Mouse (Mus musculus): Measurements from ENCODE around the gene Zranb1. TPM values are rescaled to one million over a fixed set of nuclear protein-coding genes. Genes with fewer than 3 reads are reported as not detected.
A peak's percentile ranks its signal among the peaks of the same experiment; 100 is the strongest.

The Zranb1 gene
- total RNA-seq, 2 experiments from 2014 or later, result 29.7 to 35.5 TPM

DNA sequence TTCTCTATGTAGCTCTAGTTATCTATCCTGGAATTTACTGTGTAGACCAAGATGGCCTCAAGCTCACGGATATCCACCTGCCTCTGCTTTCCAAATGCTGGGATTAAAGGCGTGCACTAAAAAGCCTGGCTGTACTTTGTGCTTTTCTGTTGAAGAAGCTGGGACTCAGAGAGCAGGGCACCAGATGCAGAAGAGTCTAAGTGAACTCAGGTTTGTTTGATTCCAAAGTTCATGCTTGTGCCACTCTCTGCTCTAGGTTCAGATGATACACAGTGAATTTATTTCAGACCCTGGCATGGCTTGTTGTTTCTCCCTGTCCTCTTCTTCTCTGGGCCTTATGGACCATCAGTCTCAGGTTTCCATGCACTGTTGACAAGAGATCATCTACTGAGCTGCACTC, 5.7 kb upstream of the Zranb1 start:
- no peak for DNase-seq (ENCODE audit: low spot score in 2 of 2)

- no peak for DNase-seq (ENCODE audit: low spot score in 2 of 2)
These were observed 3.7 kb upstream of the Zranb1 start for GRCm38 (mm10) chr7:132927201-132927600.

- no peak for DNase-seq (ENCODE audit: low spot score in 2 of 2)
These were observed 887 bp upstream of the Zranb1 start for GRCm38 (mm10) chr7:132930055-132930454.

DNA sequence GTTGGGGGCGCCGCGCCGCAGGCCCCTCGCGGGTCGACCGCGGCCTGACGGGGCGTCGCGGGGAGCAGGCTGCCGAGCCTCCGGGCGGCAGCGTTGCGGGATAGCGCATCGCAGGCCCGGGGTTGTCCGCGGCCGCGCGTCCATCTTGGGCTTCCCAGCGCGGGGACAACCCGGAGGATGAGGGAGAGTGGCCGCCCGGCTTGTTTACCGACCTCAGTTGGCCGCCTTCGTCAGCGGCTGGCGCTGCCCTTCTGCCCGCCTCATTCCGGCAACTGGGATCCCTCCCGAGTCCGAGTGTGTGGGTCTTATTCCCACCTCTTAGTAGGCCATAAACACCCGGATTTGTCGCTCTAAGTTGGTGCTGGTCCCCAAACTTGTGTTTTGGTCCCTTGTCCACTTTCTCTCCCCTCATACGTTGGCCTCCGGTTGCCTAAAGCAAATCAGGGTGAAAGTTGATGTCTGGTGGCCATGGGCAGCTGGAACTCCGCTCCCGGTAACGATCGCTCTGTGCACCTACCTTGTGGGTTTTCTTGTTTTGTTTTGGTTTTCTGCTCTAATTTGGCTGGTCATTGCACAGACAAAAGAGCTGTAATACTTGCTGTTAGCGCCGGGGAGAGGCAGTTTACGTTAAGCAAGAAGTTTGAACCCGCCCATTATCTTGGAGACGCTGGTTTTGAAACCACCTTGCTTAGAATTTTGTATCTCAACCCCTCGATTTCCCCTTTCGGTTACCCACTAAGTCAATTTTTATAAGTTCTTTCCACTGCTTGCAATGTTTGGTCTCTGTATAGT, 814 bp downstream of the Zranb1 start:
- peak; percentile 26 to 59 for DNase-seq (ENCODE audit: low spot score in 2 of 2)

GRCm38 (mm10) chr7:132933331-132933730, 2.4 kb downstream of the Zranb1 start:
- DNase-seq (ENCODE audit: low spot score in 2 of 2), result no peak

- no peak for DNase-seq (ENCODE audit: low spot score in 2 of 2)
These were observed 3.8 kb downstream of the Zranb1 start for GRCm38 (mm10) chr7:132934743-132935142.

DNA sequence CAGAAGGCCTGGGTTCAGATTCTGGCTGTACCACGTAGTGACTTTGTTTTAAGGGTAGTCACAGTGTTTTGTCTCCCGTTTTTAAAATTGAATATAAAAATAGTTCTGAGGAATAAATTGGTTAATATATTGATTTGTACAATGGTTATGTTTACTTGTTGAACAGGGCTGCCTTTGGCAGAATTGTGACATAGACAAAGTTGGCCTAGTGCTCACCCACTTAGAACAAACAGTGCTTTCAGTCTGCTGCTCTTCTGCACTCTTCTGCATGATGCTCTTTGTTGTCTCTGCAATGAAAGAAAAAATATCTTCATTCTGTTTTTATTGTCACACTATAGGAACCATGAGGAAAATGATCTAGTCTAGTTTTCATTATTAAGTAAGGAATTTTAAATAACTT, 8.2 kb downstream of the Zranb1 start:
- no peak for DNase-seq (ENCODE audit: low spot score in 2 of 2)

- DNase-seq (ENCODE audit: low spot score in 2 of 2), result no peak
These were observed 9.6 kb downstream of the Zranb1 start for GRCm38 (mm10) chr7:132940569-132940968.

GRCm38 (mm10) chr7:132949968-132950367, 19.0 kb downstream of the Zranb1 start:
- no peak for DNase-seq (ENCODE audit: low spot score in 2 of 2)

GRCm38 (mm10) chr7:132950613-132951012, 19.7 kb downstream of the Zranb1 start:
- no peak for DNase-seq (ENCODE audit: low spot score in 2 of 2)

DNA sequence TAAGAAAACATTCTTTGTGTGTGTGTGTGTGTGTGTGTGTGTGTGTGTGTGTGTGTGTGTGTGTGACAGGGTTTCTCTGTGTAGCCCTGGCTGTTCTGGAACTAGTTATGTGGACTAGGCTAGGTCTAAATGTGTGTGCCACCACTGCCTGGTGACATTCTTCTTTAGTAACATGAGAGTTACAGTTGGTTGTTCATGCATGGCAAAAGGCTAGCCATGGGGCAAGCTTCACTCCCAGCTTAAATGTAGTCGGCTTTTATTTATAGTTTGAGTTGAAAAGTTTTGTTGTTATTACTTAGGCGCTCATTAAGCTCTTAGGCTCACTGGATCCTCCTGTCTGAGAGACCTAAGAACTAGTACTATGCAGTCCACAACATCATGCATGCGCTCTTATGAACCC, 33.5 kb downstream of the Zranb1 start:
- no peak for DNase-seq (ENCODE audit: low spot score in 2 of 2)

- DNase-seq (ENCODE audit: low spot score in 2 of 2), result no peak
These were observed 34.8 kb downstream of the Zranb1 start for GRCm38 (mm10) chr7:132965707-132966106.

DNA sequence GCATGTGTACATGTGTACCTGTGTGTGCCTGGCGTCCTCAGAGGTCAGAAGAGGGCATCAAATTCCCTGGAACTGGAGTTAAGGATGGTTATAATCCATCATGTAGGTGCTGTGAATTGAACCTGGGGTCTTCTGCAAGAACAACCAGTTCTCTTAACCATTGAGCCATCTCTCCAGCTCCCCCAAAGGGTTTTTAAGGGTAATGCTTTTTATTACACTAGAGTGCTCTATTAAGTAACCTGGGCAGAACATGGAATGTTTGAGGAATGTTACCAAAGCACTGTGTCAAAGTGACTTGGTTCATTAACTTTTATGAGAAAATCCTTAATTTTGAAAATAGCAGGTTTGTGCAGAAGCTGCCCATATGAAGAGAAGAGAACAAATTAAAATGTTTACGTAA, 41.1 kb downstream of the Zranb1 start:
- no peak for DNase-seq (ENCODE audit: low spot score in 2 of 2)

GRCm38 (mm10) chr7:132976079-132976478, 45.1 kb downstream of the Zranb1 start:
- no peak for DNase-seq (ENCODE audit: low spot score in 2 of 2)

DNA sequence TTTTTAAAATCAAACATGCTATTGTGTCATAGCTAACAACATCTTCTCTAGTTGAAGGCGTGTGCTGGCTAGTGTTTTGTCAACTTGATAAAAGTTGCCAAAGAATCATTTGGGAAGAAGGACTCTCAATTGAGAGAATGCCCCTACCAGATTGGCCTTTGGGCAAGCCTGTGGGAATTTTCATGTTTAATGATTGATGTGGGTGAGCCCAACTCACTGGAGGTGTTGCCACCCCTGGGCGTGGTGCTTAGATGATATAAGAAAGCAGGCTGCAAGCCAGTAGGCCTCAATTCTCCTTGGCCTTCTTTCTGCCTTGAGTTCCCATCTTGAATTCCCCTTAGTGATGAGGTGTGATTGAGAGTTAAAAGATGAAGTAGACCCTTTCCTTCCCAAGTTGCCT, 47.0 kb downstream of the Zranb1 start:
- DNase-seq (ENCODE audit: low spot score in 2 of 2), result no peak

GRCm38 (mm10) chr7:132982639-132983038, 51.7 kb downstream of the Zranb1 start:
- DNase-seq (ENCODE audit: low spot score in 2 of 2), result no peak

- no peak for DNase-seq (ENCODE audit: low spot score in 2 of 2)
These were observed 58.9 kb downstream of the Zranb1 start for GRCm38 (mm10) chr7:132989839-132990238.

DNA sequence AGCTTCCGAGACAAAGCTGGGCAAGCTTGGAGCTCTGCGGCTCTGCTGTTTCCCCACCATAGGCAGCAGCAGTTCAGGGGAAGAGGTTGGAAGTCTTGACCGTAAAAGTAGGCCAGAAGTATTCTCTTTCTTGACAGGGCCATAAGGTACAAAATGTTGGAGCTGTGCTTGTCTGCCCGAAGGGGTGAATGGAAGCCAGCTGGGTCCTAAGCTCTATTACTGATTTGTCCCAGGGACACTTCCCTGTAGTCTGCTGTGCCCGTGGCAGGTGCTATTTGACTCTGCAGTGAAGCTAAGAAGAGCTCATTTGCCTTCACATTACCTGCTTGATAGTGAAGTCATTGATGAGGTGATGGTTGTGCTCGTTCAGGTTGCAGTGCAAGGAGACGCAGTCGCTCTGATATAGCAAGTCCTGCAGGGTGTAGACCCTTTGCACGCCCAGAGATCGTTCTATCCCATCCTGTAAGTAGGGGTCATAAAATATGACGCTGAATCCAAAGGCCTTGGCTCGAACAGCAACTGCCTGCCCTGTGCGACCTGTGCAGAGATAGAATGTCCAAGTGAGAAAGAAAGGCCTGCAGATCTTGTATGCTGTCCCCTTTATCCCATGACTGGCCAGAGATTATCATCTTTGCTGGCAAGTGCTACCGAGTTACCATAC, 60.4 kb downstream of the Zranb1 start:
- DNase-seq (ENCODE audit: low spot score in 2 of 2), result peak in 1 of 2 experiments; percentile 6

DNA sequence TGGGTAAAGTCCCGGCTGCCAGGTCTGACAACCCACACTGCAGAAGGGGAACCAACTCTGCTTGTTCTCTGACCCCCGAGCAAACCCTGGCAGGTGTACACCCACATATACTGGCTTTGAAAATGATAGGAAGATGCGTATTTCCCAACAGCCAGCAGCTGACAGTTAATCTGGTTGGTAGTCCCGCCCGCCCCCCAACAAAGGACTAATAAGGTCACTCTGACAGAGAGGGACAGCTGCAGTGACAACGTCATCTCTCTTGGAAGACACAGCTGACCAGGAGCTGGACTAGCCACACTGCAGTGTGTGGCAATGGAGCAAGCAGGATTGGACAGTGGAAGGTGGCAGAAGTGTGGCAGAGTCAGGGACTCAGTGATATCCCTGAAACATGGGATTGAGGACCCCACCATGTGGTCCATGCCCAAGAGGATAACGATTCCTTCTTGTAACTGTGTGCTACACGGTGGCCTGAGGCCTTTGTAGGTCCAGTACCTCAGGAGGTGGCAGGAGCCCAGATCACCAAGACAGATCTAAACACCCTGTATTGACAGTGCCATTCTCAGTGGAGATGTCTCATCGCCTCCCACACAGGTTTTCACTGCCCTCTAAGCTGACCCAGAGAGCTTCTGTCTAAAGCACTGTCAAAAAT, 62.1 kb downstream of the Zranb1 start:
- DNase-seq (ENCODE audit: low spot score in 2 of 2), result peak in 1 of 2 experiments; percentile 16

DNA sequence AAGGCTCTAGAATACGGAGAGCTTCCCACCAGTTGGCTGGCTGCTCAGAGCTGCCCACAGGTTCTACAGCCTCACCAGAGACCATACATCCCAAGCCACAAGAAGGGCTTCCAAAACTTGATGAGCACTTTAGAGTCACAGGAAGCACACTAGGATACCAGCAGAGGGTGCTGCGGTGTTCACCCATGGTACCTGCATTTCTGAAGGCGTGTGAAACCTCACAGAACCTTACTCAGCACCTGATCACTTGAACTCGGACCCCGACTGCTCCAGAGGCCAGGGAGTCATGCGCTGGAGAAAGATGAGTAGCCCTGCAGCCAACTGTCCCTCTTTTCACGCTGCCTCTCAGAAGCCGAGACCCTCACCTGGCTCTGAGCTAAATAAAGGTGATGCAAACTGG, 63.2 kb downstream of the Zranb1 start:
- DNase-seq (ENCODE audit: low spot score in 2 of 2), result no peak

GRCm38 (mm10) chr7:132994628-132995191, 63.8 kb downstream of the Zranb1 start:
- no peak for DNase-seq (ENCODE audit: low spot score in 2 of 2)

GRCm38 (mm10) chr7:132996391-132996790, 65.4 kb downstream of the Zranb1 start:
- DNase-seq (ENCODE audit: low spot score in 2 of 2), result no peak

Measured in gastrocnemius, postnatal 4 days (tissue).